Mouse (Mus musculus) CH12.LX (cell line): Measurements from ENCODE around the gene Zfp651. TPM values are rescaled to one million over a fixed set of nuclear protein-coding genes. Genes with fewer than 3 reads are reported as not detected.

Experiments
- DNase-seq: peaks from one replicate; pipeline ENCODE4 v3.0.0-alpha.2; 2013; ENCODE audit errors: extremely low read depth
- H3K27ac ChIP-seq: 2 replicates; pipeline ENCODE4 v1.5.1; 2012; ENCODE audit warnings: low read depth, mild to moderate bottlenecking, control low read depth, moderate library complexity; ENCODE audit not compliant: insufficient read depth
- H3K27me3 ChIP-seq: replicated peaks from 2 replicates; pipeline ENCODE3; 2012; ENCODE audit warnings: inconsistent platforms
- H3K36me3 ChIP-seq, 2 experiments: replicated peaks in 1 of 2; 2 replicates each; pipeline versions ENCODE3 to v1.6.1; 2012; ENCODE audit warnings: inconsistent platforms in 1 of 2, low read length in 1 of 2, mild to moderate bottlenecking in 1 of 2, mixed read lengths in 1 of 2, moderate library complexity in 1 of 2; ENCODE audit not compliant: control insufficient read depth in 1 of 2, insufficient read depth in 1 of 2
- H3K4me1 ChIP-seq, 2 experiments: 2 replicates each; pipeline ENCODE4 v1.6.1; 2012; ENCODE audit warnings: inconsistent platforms in 1 of 2, moderate library complexity in 1 of 2; ENCODE audit not compliant: insufficient read depth in 2 of 2, control insufficient read depth in 1 of 2
- H3K4me2 ChIP-seq: 2 replicates; pipeline ENCODE4 v1.6.1; 2012; ENCODE audit warnings: low read depth, mild to moderate bottlenecking, control low read depth; ENCODE audit not compliant: poor library complexity, insufficient read depth, severe bottlenecking
- H3K4me3 ChIP-seq, 3 experiments: fragments of 150-350 bp in 1 of 3; sonication (generic) in 1 of 3; replicated peaks in 1 of 3; 2 replicates each; pipeline versions ENCODE3 to v1.5.1; 2011 to 2012; ENCODE audit warnings: low read depth in 2 of 3, low read length in 2 of 3, mild to moderate bottlenecking in 2 of 3, moderate library complexity in 2 of 3, control low read depth in 1 of 3, improper control_type of control experiment in 1 of 3, inconsistent platforms in 1 of 3, mixed read lengths in 1 of 3; ENCODE audit not compliant: poor library complexity in 1 of 3
- H3K79me2 ChIP-seq: replicated peaks from 2 replicates; pipeline ENCODE4 v1.6.1; 2012; ENCODE audit warnings: mild to moderate bottlenecking, moderate library complexity; ENCODE audit not compliant: control insufficient read depth, poor library complexity, insufficient read depth, severe bottlenecking; ENCODE audit errors: extremely low read depth
- H3K9ac ChIP-seq: 2 replicates; pipeline ENCODE4 v1.6.1; 2012; ENCODE audit warnings: low read depth, mild to moderate bottlenecking, control low read depth, moderate library complexity; ENCODE audit not compliant: insufficient read depth
- H3K9me3 ChIP-seq: replicated peaks from 2 replicates; pipeline ENCODE3; 2012; ENCODE audit warnings: low read length, inconsistent platforms, mixed read lengths
- BHLHE40 ChIP-seq: IDR thresholded peaks from 2 replicates; pipeline ENCODE4 v1.6.1; 2011; ENCODE audit warnings: mild to moderate bottlenecking, low read depth, low read length, improper control_type of control experiment
- CHD1 ChIP-seq: IDR thresholded peaks from 2 replicates; pipeline ENCODE4 v1.6.1; 2012; ENCODE audit warnings: low read depth, low read length, improper control_type of control experiment, inconsistent platforms
- E2F4 ChIP-seq: IDR thresholded peaks from 2 replicates; pipeline ENCODE4 v1.6.1; 2011; ENCODE audit warnings: low read depth, low read length, improper control_type of control experiment; ENCODE audit not compliant: insufficient replicate concordance
- ELF1 ChIP-seq: IDR thresholded peaks from 2 replicates; pipeline ENCODE4 v1.6.1; 2014; ENCODE audit warnings: low read depth, mild to moderate bottlenecking, inconsistent platforms, low read length, improper control_type of control experiment
- ETS1 ChIP-seq: conservative IDR thresholded peaks from 2 replicates; pipeline ENCODE4 v1.6.1; 2012; ENCODE audit warnings: low read depth, mild to moderate bottlenecking, inconsistent platforms, low read length, improper control_type of control experiment, moderate library complexity
- HCFC1 ChIP-seq: IDR thresholded peaks from 2 replicates; pipeline ENCODE4 v1.6.1; 2012; ENCODE audit warnings: low read depth, mild to moderate bottlenecking, inconsistent platforms, low read length, improper control_type of control experiment
- JUN ChIP-seq: IDR thresholded peaks from 2 replicates; pipeline ENCODE4 v1.6.1; 2011; ENCODE audit warnings: low read depth, mild to moderate bottlenecking, low read length, improper control_type of control experiment, moderate library complexity; ENCODE audit not compliant: insufficient read depth
- JUND ChIP-seq: conservative IDR thresholded peaks from 2 replicates; pipeline ENCODE4 v1.6.1; 2011; ENCODE audit warnings: low read depth, low read length, improper control_type of control experiment
- MAFK ChIP-seq: IDR thresholded peaks from 2 replicates; pipeline ENCODE4 v1.6.1; 2011; ENCODE audit warnings: low read length, improper control_type of control experiment; ENCODE audit not compliant: insufficient replicate concordance
- MAZ ChIP-seq: IDR thresholded peaks from 2 replicates; pipeline ENCODE4 v1.6.1; 2012; ENCODE audit warnings: low read depth, mild to moderate bottlenecking, inconsistent platforms, low read length, improper control_type of control experiment, moderate library complexity
- NELFE ChIP-seq: IDR thresholded peaks from 2 replicates; pipeline ENCODE4 v1.6.1; 2011; ENCODE audit warnings: low read depth, low read length, improper control_type of control experiment
- NRF1 ChIP-seq: IDR thresholded peaks from 2 replicates; pipeline ENCODE4 v1.6.1; 2014; ENCODE audit warnings: low read depth, mild to moderate bottlenecking, inconsistent platforms, low read length, improper control_type of control experiment, moderate library complexity
- PAX5 ChIP-seq: IDR thresholded peaks from 2 replicates; pipeline ENCODE4 v1.6.1; 2012; ENCODE audit warnings: low read length, inconsistent platforms, mixed read lengths
- POLR2A ChIP-seq: IDR thresholded peaks from 2 replicates; pipeline ENCODE4 v1.6.1; 2011; ENCODE audit warnings: low read depth, mild to moderate bottlenecking, improper control_type of control experiment, low read length
- POLR2AphosphoS2 ChIP-seq: IDR thresholded peaks from 2 replicates; pipeline ENCODE4 v1.6.1; 2011; ENCODE audit warnings: low read depth, low read length, improper control_type of control experiment
- RCOR1 ChIP-seq: conservative IDR thresholded peaks from 2 replicates; pipeline ENCODE4 v1.6.1; 2012; ENCODE audit warnings: low read depth, mild to moderate bottlenecking, inconsistent platforms, low read length, improper control_type of control experiment
- SIN3A ChIP-seq: IDR thresholded peaks from 2 replicates; pipeline ENCODE4 v1.6.1; 2012; ENCODE audit warnings: low read length, improper control_type of control experiment, inconsistent platforms
- SMC3 ChIP-seq: IDR thresholded peaks from 2 replicates; pipeline ENCODE4 v1.6.1; 2011; ENCODE audit warnings: low read depth, low read length, improper control_type of control experiment
- TCF12 ChIP-seq: IDR thresholded peaks from 2 replicates; pipeline ENCODE4 v1.6.1; 2014; ENCODE audit warnings: low read depth, mild to moderate bottlenecking, inconsistent platforms, low read length, improper control_type of control experiment
- UBTF ChIP-seq: IDR thresholded peaks from 2 replicates; pipeline ENCODE4 v1.6.1; 2012; ENCODE audit warnings: low read depth, mild to moderate bottlenecking, inconsistent platforms, low read length, improper control_type of control experiment, moderate library complexity
- USF2 ChIP-seq: conservative IDR thresholded peaks from 2 replicates; pipeline ENCODE4 v1.6.1; 2011; ENCODE audit warnings: low read depth, low read length, improper control_type of control experiment
- ZC3H11A ChIP-seq: IDR thresholded peaks from 2 replicates; pipeline ENCODE4 v1.6.1; 2012; ENCODE audit warnings: low read depth, mild to moderate bottlenecking, inconsistent platforms, low read length, improper control_type of control experiment
- ZKSCAN1 ChIP-seq: IDR thresholded peaks from 2 replicates; pipeline ENCODE4 v1.6.1; 2012; ENCODE audit warnings: low read depth, inconsistent platforms, low read length, improper control_type of control experiment, borderline replicate concordance
- ZMIZ1 ChIP-seq: IDR thresholded peaks from 2 replicates; pipeline ENCODE4 v1.6.1; 2012; ENCODE audit warnings: low read depth, mild to moderate bottlenecking, inconsistent platforms, low read length, improper control_type of control experiment
- ZNF384 ChIP-seq: IDR thresholded peaks from 2 replicates; pipeline ENCODE4 v1.6.1; 2012; ENCODE audit warnings: low read depth, low read length, improper control_type of control experiment, inconsistent platforms
- dilution Hi-C: fragments of 300-500 bp; cut with MboI; formaldehyde crosslinking; loops from 2 replicates; pipeline ENCODE4 v1.14.3; 2020; ENCODE audit warnings: low sequenced_read_pairs; ENCODE audit not compliant: extremely low pct_unique_long_range_greater_than_20kb, extremely low pct_ligation_motif_present
- in situ Hi-C: fragments of 300-500 bp; cut with MboI; formaldehyde crosslinking; loops from 3 replicates; pipeline ENCODE4 v1.14.3; 2019; ENCODE audit warnings: low sequenced_read_pairs, low pct_ligation_motif_present, low pct_unique_long_range_greater_than_20kb, mixed read lengths
- polyA plus RNA-seq: library from polyadenylated mRNA; unstranded; fragments of >175 nt; gene quantifications from 2 replicates; pipeline ENCODE4 v1.2.1, GENCODE M21; 2012; ENCODE audit warnings: low read depth; ENCODE audit not compliant: insufficient read length
- total RNA-seq, 2 experiments: library from RNA; depleted of rRNA; stranded (reverse); fragments of 300-350 nt in 1 of 2; fragments of >200 nt in 1 of 2; gene quantifications; 2 replicates each; pipeline ENCODE4 v1.2.3; 2012 to 2014

Zfp651 gene
- total and polyA plus RNA-seq, 3 experiments, result 0.07 to 0.20 (median 0.13) TPM

DNA sequence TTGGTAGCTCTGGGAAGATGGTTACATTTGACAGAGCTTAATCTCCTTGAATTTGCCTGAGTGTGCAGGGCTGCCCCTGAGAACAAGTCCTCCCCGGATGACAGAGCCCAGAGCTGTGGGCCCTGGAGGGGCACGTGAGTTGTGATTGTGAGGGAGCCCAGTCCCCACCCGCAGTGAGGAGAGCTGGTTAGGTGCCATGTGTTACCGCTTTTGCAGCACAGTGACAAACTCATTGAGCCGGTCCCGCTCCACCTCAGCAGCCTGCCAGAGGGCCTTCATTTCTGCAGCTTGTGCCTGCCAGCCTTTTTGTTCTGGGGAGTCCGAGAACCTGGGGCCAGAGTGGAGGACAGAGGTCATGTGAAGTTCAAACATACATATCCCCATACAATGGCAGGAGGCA lies 48.8 kb downstream of the Zfp651 start:
- H3K4me1 ChIP-seq, result no peaks in the 10 kb centered on the region
- H3K4me3 ChIP-seq, result no peak overlapping the region
- H3K9ac ChIP-seq, result no peak overlapping the region
- no peak for TF ChIP-seq HCFC1
- TF ChIP-seq TCF12, result no peak
- TF ChIP-seq PAX5, result no peak
- no peak for TF ChIP-seq NELFE
- no peak for TF ChIP-seq SIN3A
- TF ChIP-seq RCOR1, result no peak
- no peak for TF ChIP-seq E2F4
- no peaks in the 10 kb centered on the region for H3K79me2 ChIP-seq
- in situ Hi-C loops (no loop called here), dilution Hi-C loops (no loop called here)
- no peaks in the 10 kb centered on the region for H3K9me3 ChIP-seq
- H3K27ac ChIP-seq, result no peak overlapping the region
- no peaks in the 10 kb centered on the region for H3K36me3 ChIP-seq
- H3K4me2 ChIP-seq, result no peak overlapping the region
- no peak for DNase-seq
- H3K27me3 ChIP-seq, result peaks cover 62% of the 10 kb centered on the region

- Histone ChIP-seq H3K36me3 (no peaks in the 10 kb centered on the region), H3K9me3 (no peaks in the 10 kb centered on the region)
- DNase-seq, result no peak
These were observed 49.4 kb downstream of the Zfp651 start for GRCm38 (mm10) chr9:121808511-121808910.

DNA sequence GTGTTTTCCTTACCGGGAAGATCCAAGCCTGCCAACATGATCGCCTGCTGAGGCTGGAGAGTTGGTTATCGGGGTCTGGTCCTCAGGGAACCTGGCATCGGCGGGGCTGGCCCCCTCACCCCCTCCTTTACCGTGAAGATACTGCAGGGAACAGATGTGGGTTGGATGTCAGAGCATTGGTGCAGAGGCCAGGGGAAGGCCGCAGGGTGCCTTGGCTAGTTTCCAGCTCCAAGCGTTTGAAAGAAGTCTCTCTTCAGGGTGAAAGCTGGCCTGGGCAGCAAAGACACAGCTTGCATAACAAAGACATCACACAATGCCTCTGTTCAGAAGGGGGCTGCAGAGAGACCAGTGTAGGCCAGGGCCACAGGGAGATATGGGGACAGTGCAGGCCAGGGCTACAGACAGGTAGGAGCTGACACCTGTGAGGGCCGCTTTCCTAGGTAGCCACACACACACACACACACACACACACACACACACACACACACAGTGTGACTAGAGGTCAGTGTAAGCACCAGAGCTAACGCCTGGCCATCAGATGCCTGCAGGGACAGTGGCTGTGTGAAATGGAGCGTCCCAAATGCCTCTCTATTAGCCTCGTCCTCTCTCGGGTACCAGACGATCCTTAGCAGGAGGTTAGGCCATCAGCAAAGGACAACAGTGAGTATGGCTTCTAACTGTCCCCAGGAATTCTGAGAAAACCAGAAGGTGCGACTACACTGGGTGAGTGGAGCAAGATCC lies 51.1 kb downstream of the Zfp651 start:
- Histone ChIP-seq H3K79me2 (no peaks in the 10 kb centered on the region), H3K4me3 (no peak overlapping the region), H3K27ac (no peak overlapping the region), H3K4me2 (no peak overlapping the region), H3K9me3 (no peaks in the 10 kb centered on the region), H3K4me1 (no peaks in the 10 kb centered on the region), H3K36me3 (no peaks in the 10 kb centered on the region), H3K9ac (no peak overlapping the region), H3K27me3 (peaks cover 71% of the 10 kb centered on the region)
- in situ Hi-C loops (loop anchor here (5.0 kb wide), 1 partner anchor 43 kb away; no protein-coding TSS in a partner anchor), dilution Hi-C loops (no loop called here)
- TF ChIP-seq MAFK, result no peak
- TF ChIP-seq NELFE, result no peak
- no peak for TF ChIP-seq JUND
- no peak for TF ChIP-seq ZNF384
- no peak for TF ChIP-seq SIN3A
- TF ChIP-seq USF2, result no peak
- no peak for TF ChIP-seq PAX5
- no peak for TF ChIP-seq UBTF
- no peak for TF ChIP-seq ZMIZ1
- TF ChIP-seq POLR2A, result no peak
- TF ChIP-seq JUN, result no peak
- DNase-seq, result no peak

More at GRCm38 (mm10) chr9:121808511-121808910, 49.4 kb downstream of the Zfp651 start:
- H3K9ac ChIP-seq, result no peak overlapping the region
- in situ Hi-C loops, result no loop called here
- H3K4me3 ChIP-seq, result no peak overlapping the region
- H3K4me1 ChIP-seq, result no peaks in the 10 kb centered on the region
- no peak overlapping the region for H3K4me2 ChIP-seq
- TF ChIP-seq JUND (no peak), POLR2AphosphoS2 (no peak), UBTF (no peak), ZKSCAN1 (no peak), CHD1 (no peak), ETS1 (no peak), MAZ (no peak), NRF1 (no peak), SIN3A (no peak), ELF1 (no peak), ZC3H11A (no peak), RCOR1 (no peak), SMC3 (no peak), MAFK (no peak), E2F4 (no peak), BHLHE40 (no peak)
- no peaks in the 10 kb centered on the region for H3K79me2 ChIP-seq
- peaks cover 64% of the 10 kb centered on the region for H3K27me3 ChIP-seq
- no peak overlapping the region for H3K27ac ChIP-seq
- dilution Hi-C loops, result no loop called here
